Mouse (Mus musculus) heart, embryonic 12.5 days (tissue): Measurements from ENCODE around the gene Megf9. TPM values are rescaled to one million over a fixed set of nuclear protein-coding genes. Genes with fewer than 3 reads are reported as not detected.

Source experiments
- ATAC-seq: fragments of 200-750 bp; cut with Nextera tagmentation; 2 replicates; pipeline ENCODE4 v1.8.0; 2017; ENCODE audit warnings: moderate TSS enrichment, moderate library complexity; ENCODE audit not compliant: insufficient number of reproducible peaks, low FRiP score
- H3K27ac ChIP-seq: fragments of 300-500 bp; sonication (generic); 2 replicates; pipeline ENCODE4 v1.5.1; 2016; ENCODE audit warnings: mild to moderate bottlenecking, moderate library complexity; ENCODE audit not compliant: poor library complexity, severe bottlenecking
- H3K27me3 ChIP-seq: fragments of 300-500 bp; sonication (generic); replicated peaks from 2 replicates; pipeline ENCODE4 v1.6.1; 2016; ENCODE audit warnings: mild to moderate bottlenecking, moderate library complexity
- H3K36me3 ChIP-seq: fragments of 300-500 bp; sonication (generic); 2 replicates; pipeline ENCODE4 v1.6.1; 2016; ENCODE audit warnings: mild to moderate bottlenecking, moderate library complexity
- H3K4me1 ChIP-seq: fragments of 300-500 bp; sonication (generic); replicated peaks from 2 replicates; pipeline ENCODE4 v1.6.1; 2016; ENCODE audit warnings: mild to moderate bottlenecking
- H3K4me2 ChIP-seq: fragments of 300-500 bp; sonication (generic); 2 replicates; pipeline ENCODE4 v1.6.1; 2016; ENCODE audit warnings: mild to moderate bottlenecking, moderate library complexity
- H3K4me3 ChIP-seq: fragments of 300-500 bp; sonication (generic); 2 replicates; pipeline ENCODE4 v1.5.1; 2016; ENCODE audit warnings: mild to moderate bottlenecking
- H3K9ac ChIP-seq: fragments of 300-500 bp; sonication (generic); 2 replicates; pipeline ENCODE4 v1.6.1; 2016; ENCODE audit warnings: mild to moderate bottlenecking, moderate library complexity
- H3K9me3 ChIP-seq: fragments of 300-500 bp; sonication (generic); replicated peaks from 2 replicates; pipeline ENCODE4 v1.6.1; 2016; ENCODE audit warnings: mild to moderate bottlenecking, moderate library complexity
- WGBS: fragments of 180-500 bp; shearing (Covaris S2); methylation state at CpG from one replicate; pipeline ENCODE4 v1.1.7; 2016; 5-methylcytosine and 5-hydroxymethylcytosine counted together
- polyA plus RNA-seq: library from polyadenylated mRNA; unstranded; fragments of >200 nt; fragmentation: Nextera tagmentation; extraction: Ambion mirVana; gene quantifications from 2 replicates; pipeline ENCODE4 v1.2.1, GENCODE M21; 2016

Gene Megf9
- polyA plus RNA-seq, 1 experiment from 2014 or later, result 8.2 TPM

GRCm38 (mm10) chr4:70488415-70488814 is 46.4 kb downstream of the Megf9 start:
- Histone ChIP-seq H3K4me1 (no peaks in the 10 kb centered on the region), H3K27me3 (no peaks in the 10 kb centered on the region), H3K4me3 (no peak overlapping the region), H3K27ac (no peak overlapping the region), H3K36me3 (no peaks in the 10 kb centered on the region), H3K9ac (no peak overlapping the region), H3K4me2 (no peak overlapping the region), H3K9me3 (no peaks in the 10 kb centered on the region)
- 85% methylated on average over 3 of the region's 3 CpGs for WGBS
- ATAC-seq, result no peak

GRCm38 (mm10) chr4:70484134-70484533 is 50.7 kb downstream of the Megf9 start:
- Histone ChIP-seq H3K36me3 (no peaks in the 10 kb centered on the region), H3K27ac (no peak overlapping the region), H3K27me3 (no peaks in the 10 kb centered on the region), H3K9me3 (no peaks in the 10 kb centered on the region), H3K4me1 (no peaks in the 10 kb centered on the region), H3K4me2 (no peak overlapping the region), H3K9ac (no peak overlapping the region), H3K4me3 (no peak overlapping the region)
- 78% methylated on average over 2 of the region's 2 CpGs for WGBS
- no peak for ATAC-seq

GRCm38 (mm10) chr4:70481931-70482330 is 52.9 kb downstream of the Megf9 start:
- H3K27me3 ChIP-seq, result no peaks in the 10 kb centered on the region
- 69% methylated on average over 4 of the region's 4 CpGs for WGBS
- no peak overlapping the region for H3K27ac ChIP-seq
- no peak for ATAC-seq
- H3K4me1 ChIP-seq, result no peaks in the 10 kb centered on the region
- no peak overlapping the region for H3K4me2 ChIP-seq
- H3K36me3 ChIP-seq, result no peaks in the 10 kb centered on the region
- no peak overlapping the region for H3K9ac ChIP-seq
- no peak overlapping the region for H3K4me3 ChIP-seq
- H3K9me3 ChIP-seq, result no peaks in the 10 kb centered on the region

- no peaks in the 10 kb centered on the region for H3K27me3 ChIP-seq
- H3K9ac ChIP-seq, result no peak overlapping the region
- no peak for ATAC-seq
- no peak overlapping the region for H3K4me3 ChIP-seq
- WGBS, result 63% methylated on average over 2 of the region's 2 CpGs
- H3K4me2 ChIP-seq, result no peak overlapping the region
- H3K9me3 ChIP-seq, result no peaks in the 10 kb centered on the region
- H3K4me1 ChIP-seq, result no peaks in the 10 kb centered on the region
- no peak overlapping the region for H3K27ac ChIP-seq
- H3K36me3 ChIP-seq, result no peaks in the 10 kb centered on the region
Measured at GRCm38 (mm10) chr4:70471398-70471797, 63.4 kb downstream of the Megf9 start.

- no peaks in the 10 kb centered on the region for H3K4me1 ChIP-seq
- no peaks in the 10 kb centered on the region for H3K9me3 ChIP-seq
- WGBS, result 72% methylated on average over 1 of the region's 1 CpGs
- H3K9ac ChIP-seq, result no peak overlapping the region
- no peak for ATAC-seq
- H3K4me3 ChIP-seq, result no peak overlapping the region
- no peaks in the 10 kb centered on the region for H3K36me3 ChIP-seq
- no peak overlapping the region for H3K4me2 ChIP-seq
- H3K27me3 ChIP-seq, result no peaks in the 10 kb centered on the region
- no peak overlapping the region for H3K27ac ChIP-seq
Measured at GRCm38 (mm10) chr4:70465921-70466689, 68.7 kb downstream of the Megf9 start.

GRCm38 (mm10) chr4:70463302-70463701 is 71.5 kb downstream of the Megf9 start:
- H3K36me3 ChIP-seq, result no peaks in the 10 kb centered on the region
- 86% methylated on average over 2 of the region's 2 CpGs for WGBS
- H3K4me3 ChIP-seq, result no peak overlapping the region
- no peaks in the 10 kb centered on the region for H3K4me1 ChIP-seq
- no peak overlapping the region for H3K27ac ChIP-seq
- H3K9me3 ChIP-seq, result no peaks in the 10 kb centered on the region
- ATAC-seq, result no peak
- no peak overlapping the region for H3K9ac ChIP-seq
- H3K27me3 ChIP-seq, result no peaks in the 10 kb centered on the region
- no peak overlapping the region for H3K4me2 ChIP-seq

- H3K4me2 ChIP-seq, result no peak overlapping the region
- no peaks in the 10 kb centered on the region for H3K36me3 ChIP-seq
- no peaks in the 10 kb centered on the region for H3K27me3 ChIP-seq
- H3K27ac ChIP-seq, result no peak overlapping the region
- no peaks in the 10 kb centered on the region for H3K4me1 ChIP-seq
- H3K9me3 ChIP-seq, result no peaks in the 10 kb centered on the region
- no peak overlapping the region for H3K4me3 ChIP-seq
- no peak overlapping the region for H3K9ac ChIP-seq
- no peak for ATAC-seq
Measured at GRCm38 (mm10) chr4:70461416-70461815, 73.4 kb downstream of the Megf9 start.

- Histone ChIP-seq H3K4me1 (no peaks in the 10 kb centered on the region), H3K4me2 (no peak overlapping the region), H3K4me3 (no peak overlapping the region), H3K9me3 (no peaks in the 10 kb centered on the region), H3K9ac (no peak overlapping the region), H3K36me3 (no peaks in the 10 kb centered on the region), H3K27me3 (no peaks in the 10 kb centered on the region), H3K27ac (no peak overlapping the region)
- ATAC-seq, result no peak
- 83% methylated on average over 3 of the region's 3 CpGs for WGBS
Measured at GRCm38 (mm10) chr4:70452161-70452560, 82.6 kb downstream of the Megf9 start.

GRCm38 (mm10) chr4:70451750-70452149 is 83.0 kb downstream of the Megf9 start:
- H3K27me3 ChIP-seq, result no peaks in the 10 kb centered on the region

GRCm38 (mm10) chr4:70449668-70450067 is 85.1 kb downstream of the Megf9 start:
- H3K4me1 ChIP-seq, result no peaks in the 10 kb centered on the region
- no peak overlapping the region for H3K27ac ChIP-seq
- 79% methylated on average over 1 of the region's 1 CpGs for WGBS
- H3K27me3 ChIP-seq, result no peaks in the 10 kb centered on the region
- H3K4me3 ChIP-seq, result no peak overlapping the region
- no peak overlapping the region for H3K4me2 ChIP-seq
- no peak for ATAC-seq
- H3K9ac ChIP-seq, result no peak overlapping the region
- no peaks in the 10 kb centered on the region for H3K9me3 ChIP-seq
- no peaks in the 10 kb centered on the region for H3K36me3 ChIP-seq

More at GRCm38 (mm10) chr4:70451750-70452149, 83.0 kb downstream of the Megf9 start:
- Histone ChIP-seq H3K9ac (no peak overlapping the region), H3K9me3 (no peaks in the 10 kb centered on the region), H3K4me2 (no peak overlapping the region), H3K27ac (no peak overlapping the region), H3K36me3 (no peaks in the 10 kb centered on the region), H3K4me3 (no peak overlapping the region), H3K4me1 (no peaks in the 10 kb centered on the region)
- ATAC-seq, result no peak
- 0% methylated on average over 2 of the region's 2 CpGs for WGBS

- 91% methylated on average over 3 of the region's 3 CpGs for WGBS
- H3K4me2 ChIP-seq, result no peak overlapping the region
- no peaks in the 10 kb centered on the region for H3K9me3 ChIP-seq
- ATAC-seq, result no peak
- H3K36me3 ChIP-seq, result no peaks in the 10 kb centered on the region
- H3K27me3 ChIP-seq, result no peaks in the 10 kb centered on the region
- H3K9ac ChIP-seq, result no peak overlapping the region
- no peak overlapping the region for H3K4me3 ChIP-seq
- no peaks in the 10 kb centered on the region for H3K4me1 ChIP-seq
- H3K27ac ChIP-seq, result no peak overlapping the region
Measured at GRCm38 (mm10) chr4:70446774-70447173, 88.0 kb downstream of the Megf9 start.

GRCm38 (mm10) chr4:70420202-70420601 is 114.6 kb downstream of the Megf9 start:
- no peaks in the 10 kb centered on the region for H3K9me3 ChIP-seq
- H3K4me2 ChIP-seq, result no peak overlapping the region
- no peak overlapping the region for H3K4me3 ChIP-seq
- 66% methylated on average over 2 of the region's 2 CpGs for WGBS
- ATAC-seq, result no peak
- H3K36me3 ChIP-seq, result no peaks in the 10 kb centered on the region
- no peaks in the 10 kb centered on the region for H3K27me3 ChIP-seq
- H3K4me1 ChIP-seq, result no peaks in the 10 kb centered on the region
- no peak overlapping the region for H3K27ac ChIP-seq
- H3K9ac ChIP-seq, result no peak overlapping the region
